Mouse (Mus musculus) forelimb bud, embryonic 11.5 days (tissue): ENCODE measurements around the gene Mr1.

Experiments
- DNase-seq: peaks from one replicate; pipeline ENCODE4 v3.0.0-alpha.2; 2012; ENCODE audit warnings: low read depth, low spot score

The Mr1 gene

DNA sequence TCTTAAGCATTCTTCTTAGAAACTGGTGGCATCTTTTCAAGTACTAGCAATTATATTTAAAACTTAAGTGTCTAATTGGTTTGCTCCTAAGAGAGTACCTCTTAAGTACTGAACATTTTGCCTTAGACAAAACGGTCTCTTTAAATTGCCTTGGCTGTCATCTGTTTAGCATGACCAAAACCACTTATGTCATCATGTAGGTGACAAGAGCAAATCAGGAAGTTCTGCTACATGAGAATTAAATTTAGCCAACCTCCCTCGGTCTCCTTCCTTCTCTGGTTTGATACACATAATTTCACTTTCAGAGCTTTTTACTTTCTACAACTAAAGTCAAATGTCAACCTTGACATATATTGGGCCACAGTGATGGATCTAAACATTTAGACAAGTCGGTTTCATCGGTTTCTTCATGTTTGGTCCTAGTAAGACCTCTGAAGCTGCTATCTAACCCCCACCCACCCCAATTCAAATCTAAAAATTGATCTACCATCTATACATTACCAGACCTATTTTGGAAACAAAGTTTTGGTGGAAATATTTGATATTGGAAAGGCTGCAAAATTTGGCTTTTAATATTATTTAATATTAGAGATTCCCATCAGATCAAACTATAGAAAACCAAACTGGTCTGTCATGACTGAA is 49.9 kb downstream of the Mr1 start:
- DNase-seq, result no peak

DNA sequence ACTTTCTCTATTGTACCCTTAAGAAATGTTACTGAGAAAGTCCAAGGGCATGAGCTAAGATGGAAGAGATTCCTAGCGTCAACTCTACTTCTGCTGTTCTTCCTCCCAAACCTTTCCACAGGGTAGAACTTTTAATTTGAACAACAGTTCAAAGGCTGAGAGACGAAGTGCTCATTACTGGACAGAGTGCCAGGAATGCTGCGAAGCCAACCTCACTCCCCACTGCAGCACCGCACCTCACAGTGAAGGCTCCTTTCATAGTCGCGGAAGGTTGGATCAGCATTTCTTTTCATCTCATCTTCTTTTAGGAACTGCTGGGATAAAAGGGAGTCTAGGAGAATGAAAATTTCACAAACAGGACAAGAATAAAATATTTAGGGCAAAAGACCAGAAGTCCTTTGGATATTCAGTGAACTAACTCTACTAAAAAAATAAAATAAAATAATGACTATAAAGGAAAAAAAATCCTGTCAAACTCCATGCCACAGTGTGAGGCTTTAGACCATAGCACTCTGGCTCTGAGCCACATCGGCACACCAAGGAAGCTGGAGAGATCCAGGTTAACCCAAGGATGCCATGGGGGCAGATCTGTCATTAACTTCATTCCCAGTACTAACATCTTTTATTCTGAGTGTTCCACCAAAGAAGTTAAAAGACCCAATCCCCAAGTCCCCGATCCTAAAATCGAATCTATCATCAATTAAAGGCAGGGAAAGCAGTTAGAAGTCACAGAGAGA is 52.5 kb downstream of the Mr1 start:
- no peak for DNase-seq

DNA sequence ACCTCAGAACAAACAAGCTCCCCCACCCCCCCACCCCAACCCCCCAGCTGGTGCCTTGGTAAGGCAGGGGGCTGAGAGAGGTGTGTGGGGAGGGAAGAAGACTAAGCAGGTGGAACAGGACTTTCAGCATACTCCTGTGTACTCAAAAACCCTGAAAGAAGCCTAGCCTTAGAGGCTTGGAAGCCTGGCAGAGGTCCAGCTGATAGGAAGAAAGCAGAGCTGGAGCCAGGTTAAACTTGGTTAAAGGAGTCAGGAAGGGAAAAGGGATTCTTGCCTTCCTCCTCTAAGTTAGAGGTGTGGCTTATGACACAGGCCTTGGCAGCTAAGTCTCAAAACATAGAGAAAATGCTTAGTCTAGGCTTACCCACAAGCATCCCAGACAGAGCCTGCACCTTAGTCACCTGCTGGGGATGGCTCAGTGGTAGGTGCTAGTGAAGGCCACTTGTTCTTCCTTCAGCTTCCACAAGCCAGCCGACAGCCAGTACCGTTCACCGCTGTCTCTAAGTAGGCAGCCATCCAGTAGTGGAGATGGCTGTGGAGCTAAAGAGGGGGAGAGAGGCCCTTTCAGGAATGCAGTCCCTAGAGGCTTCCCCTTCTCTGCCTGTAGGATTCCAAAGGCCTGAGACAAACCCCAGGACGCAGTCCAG is 53.3 kb downstream of the Mr1 start:
- DNase-seq, result no peak

DNA sequence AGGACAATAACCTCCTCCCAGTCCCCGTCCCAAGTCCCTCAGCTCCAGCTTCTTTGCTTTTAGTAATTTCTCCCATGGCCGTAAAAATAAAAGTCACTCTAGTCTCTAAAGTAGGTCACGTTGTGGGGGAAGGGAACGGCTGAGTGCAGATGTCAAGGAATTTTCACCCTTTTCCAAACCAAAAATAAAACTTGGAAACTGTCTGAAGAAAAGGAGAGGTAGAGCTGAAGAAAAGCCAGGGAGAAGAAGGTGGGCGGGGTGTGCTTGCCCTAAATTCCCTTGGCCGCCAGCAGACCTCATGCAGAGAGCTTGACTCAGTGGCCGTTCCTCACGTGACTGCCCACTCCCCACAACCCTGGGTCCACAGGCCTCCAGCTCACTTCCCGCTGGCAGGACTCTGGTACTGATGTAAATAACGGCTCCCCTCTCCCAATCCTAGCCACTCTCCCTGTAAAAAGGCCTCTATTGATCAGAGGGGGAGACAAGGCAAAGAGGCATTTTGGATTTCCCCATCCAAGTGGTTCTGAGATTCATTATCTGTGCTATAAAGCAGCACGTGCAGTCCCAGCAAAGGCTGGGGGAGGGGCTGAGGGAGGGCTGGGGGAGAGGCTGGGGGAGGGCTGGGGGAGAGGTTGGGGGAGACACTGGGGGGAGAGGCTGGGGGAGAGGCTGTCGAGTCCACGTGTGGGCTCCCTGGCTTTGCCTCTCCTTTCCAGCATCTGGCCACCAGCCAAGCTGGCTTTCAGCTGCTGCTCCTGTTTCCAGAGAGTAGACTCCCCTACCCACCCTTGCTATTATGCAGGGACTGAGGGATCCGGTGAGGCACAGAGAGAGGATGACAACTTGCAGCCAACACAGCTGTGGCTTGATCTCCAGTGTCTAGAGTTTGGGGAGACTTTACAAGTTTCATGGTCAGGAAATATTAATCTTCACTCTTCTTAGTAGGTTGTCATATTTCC is 54.5 kb downstream of the Mr1 start:
- DNase-seq, result peak; percentile 63

DNA sequence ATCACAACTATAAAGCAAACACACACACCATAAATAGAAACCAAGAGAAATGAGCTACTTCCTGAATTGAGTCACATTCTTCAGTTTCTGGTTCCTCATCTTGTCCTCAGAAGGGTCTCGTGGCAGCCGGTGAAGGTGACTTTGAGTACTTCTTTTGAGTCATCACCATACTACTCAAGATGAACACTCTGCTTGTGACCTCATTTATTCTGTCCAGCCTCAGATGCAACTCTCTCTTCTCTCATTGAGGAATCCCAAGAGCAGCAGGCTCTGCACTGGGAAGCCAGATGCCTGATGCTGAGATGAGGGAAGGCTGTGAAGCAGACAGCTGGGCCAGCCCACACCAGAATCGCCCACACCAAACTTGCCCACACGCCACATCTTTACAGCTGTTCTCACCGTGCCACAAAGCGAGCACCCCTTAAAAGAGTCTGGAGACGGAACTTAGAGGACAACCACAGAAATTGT is 55.2 kb downstream of the Mr1 start:
- no peak for DNase-seq

DNA sequence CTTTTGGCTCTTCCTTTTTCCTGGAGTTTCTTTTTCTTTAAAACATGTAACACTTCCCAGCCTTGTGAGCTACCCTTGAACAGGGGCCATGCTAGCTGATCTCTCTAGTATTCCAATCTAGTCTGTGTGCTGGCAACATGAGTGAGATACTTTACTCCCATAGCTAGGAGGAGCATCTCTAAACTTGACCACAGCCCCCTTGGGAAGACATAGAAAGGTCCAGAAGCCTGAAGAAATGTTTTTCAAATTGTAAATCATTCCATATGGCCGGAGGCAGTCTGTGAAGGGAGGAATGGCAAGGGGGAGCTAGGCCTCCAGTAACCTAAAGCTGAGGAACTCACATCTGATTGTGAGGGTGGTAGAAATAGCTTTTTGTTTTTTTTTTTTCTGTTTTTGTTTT is 55.9 kb downstream of the Mr1 start:
- no peak for DNase-seq

DNA sequence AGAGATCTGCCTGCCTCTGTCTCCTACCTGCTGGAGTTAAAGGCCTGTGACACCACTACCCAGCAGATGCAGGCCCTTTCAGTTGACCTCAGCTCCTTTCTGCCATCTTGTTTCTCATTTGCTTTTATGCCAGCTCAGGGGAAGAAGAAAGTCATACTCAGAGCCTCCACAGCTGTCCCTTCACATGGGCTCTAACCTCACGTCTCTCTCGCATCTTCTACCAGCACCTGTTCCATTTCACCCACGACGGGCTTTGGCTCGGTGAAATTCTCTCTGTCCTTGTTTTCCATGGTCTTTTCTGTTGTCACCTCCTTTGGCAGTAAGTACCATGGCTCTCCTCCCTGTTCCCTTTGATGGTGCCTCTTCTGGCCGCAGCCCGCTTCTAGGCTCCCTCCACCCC is 56.3 kb downstream of the Mr1 start:
- DNase-seq, result no peak

DNA sequence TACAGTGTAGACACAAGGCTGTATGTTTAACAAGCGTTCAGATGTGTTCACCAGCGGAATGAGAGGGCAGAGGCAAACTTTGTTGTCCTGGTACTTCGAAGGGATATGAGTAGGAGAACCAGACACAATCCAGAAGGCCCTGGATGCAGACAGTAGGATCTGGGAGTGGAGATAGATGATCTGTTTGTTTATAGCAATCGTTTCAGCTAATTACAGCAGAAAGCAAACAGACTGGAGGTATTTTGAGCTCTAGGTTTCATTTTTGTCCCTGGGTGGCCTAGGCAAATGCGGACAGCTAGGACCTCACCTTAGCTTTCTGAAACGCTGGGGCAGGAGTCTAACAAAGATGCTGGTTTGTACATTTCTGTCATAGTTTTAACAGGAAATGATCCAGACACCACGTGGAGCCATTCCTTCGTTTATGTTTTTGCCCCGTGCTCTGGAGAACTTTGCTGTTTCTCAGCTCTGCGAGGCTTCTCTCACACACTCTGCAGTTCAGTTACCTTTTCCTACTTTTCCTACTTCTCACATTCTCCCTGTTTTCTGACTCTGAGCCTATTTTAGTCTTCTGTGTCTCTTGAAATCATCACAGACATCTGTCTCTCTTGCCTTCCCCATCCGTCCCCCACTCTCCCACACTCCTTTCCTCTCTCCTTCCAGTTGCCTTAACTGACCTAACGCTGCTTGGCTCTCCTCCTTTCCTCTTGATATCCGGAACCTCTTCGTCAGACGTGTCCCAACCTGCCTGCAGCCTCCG is 57.6 kb downstream of the Mr1 start:
- DNase-seq, result no peak

DNA sequence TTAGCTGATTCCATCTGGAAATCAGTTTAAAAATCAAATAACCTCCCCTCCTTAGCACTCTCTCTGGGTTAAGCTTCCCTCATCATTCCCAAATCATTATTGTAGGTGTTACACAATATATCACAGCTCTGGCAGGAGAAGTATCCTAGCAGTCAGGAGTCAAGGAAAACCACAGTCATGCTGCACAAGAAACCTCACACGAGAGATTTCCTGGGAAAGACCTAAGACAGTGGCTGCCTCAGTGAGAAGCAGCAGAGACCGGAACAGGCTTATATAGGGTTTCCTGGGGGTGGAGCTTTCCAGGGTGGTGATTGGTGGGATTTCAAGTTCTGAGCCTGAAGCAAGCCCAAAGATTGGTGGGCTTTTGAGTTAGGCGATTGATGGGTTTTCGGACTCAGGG is 58.6 kb downstream of the Mr1 start:
- DNase-seq, result no peak

DNA sequence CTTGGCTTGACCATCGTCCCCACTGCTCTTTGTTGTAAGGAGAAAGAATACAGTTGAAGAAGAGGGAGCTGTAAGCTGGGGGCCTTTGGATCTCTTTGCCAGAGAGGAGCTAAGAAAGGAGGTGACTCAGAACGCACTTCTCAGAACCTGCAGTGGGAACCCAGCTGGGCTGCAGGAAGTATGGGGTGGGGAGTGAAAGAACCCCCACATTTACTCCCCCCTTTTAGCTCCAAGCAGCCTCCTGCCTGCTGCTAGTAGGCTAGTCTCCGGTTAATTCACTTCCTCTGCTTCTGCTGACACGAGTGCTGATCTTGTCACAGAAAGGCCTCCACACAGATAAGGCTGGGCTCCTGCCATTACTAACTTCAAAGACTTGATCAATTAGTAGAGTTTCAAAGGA is 59.7 kb downstream of the Mr1 start:
- no peak for DNase-seq

DNA sequence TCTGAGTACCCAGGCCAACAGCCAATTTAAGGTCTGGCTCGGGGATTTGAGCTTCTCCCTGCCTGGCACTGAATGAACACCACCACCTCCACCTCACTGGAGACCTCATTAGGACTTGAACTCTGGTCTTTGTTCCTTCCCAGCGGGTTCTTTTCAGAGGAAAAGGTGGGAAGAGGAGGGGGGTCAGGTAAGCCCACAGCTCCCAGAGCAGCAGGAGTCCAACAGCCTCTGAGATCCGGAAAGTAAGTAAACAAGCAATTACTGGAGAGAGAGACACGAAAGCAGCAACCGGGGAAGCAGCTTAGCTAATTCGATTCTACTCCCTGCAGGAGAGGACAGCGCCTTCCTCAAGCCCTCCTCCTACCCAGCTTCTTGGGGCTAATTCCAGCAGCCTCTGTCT is 60.2 kb downstream of the Mr1 start:
- DNase-seq, result no peak

DNA sequence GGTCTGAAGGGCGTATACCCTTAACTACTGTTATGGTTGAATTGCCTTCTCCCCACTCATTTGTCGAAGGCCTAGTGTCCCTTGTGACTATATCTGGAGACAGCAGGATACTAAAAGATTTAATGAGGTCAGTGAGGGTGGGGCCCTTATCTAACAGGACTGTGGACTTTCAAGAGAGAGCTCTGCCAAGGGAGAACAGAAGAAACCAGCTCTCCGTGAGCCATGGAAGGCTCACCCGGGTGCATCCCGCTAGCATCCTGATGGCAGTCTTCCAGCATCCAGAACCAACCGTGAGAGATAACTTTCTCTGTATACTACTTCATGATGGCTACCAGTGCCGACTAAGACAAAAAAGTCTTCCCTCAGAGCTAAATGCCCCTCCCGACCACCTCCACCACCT is 61.8 kb downstream of the Mr1 start:
- DNase-seq, result no peak

DNA sequence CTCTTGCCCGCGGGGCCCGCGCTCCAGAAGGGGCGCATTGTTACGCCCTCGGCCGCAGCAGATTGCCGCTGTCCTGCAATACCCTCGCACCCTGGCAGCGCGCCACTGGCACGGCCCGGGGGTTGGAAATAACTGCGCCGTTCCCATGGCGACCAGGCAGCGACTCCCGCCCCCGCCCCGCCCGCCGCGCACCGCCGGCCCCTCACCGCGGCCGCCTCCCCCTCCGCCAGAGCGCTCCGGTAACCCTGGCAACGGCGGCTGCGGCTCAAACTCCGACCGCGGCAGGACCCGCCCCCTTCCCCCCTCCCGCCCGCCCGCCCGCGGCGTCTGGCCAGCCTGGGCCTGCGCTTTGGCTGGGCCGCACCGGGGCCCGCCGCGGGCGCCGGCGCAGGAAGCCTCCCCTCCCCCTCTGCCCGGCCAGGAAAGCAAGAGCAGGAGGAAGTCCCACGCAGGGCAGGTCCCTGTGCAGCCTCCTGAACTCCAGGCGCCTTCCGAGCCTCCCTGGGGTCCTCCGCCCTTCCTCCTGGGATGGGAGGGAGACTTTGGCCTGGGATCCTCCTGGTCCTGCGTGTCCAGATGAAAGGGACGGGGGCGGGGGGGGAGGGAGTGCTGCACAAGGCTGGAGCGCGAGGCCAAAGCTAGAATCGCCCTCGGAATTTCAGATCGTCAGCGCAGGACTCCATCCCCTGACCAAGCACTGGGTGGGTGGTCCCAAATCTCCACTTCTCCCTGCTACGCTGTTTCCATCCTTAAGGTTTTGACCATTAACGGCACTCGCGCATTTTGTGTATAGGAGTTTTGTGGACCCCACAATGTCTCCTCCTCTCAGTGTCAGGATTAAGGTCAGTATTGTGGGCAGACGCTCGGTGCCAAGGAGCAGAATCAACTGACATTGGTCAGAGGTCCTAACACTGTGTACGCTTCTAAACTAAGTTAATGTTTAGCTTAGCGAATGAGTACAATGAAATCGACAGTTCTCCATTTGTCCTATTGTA is 63.0 kb downstream of the Mr1 start:
- DNase-seq, result peak; percentile 88

DNA sequence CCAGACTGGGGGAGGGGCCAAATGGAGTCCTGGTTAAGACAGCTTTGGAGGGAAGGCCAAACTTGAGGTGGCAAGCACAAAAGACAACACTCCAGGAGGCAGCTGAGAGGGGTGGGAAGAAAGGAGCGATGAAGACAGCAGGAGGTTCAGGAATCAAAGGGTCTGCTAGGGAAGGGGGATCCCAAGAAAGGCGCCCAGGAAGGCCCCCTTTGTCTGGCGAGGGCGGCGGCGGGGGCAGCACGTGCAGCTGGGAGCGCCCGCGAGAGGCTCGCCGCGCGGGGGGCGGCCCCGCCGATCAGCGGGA is 63.7 kb downstream of the Mr1 start:
- peak; percentile 73 for DNase-seq

DNA sequence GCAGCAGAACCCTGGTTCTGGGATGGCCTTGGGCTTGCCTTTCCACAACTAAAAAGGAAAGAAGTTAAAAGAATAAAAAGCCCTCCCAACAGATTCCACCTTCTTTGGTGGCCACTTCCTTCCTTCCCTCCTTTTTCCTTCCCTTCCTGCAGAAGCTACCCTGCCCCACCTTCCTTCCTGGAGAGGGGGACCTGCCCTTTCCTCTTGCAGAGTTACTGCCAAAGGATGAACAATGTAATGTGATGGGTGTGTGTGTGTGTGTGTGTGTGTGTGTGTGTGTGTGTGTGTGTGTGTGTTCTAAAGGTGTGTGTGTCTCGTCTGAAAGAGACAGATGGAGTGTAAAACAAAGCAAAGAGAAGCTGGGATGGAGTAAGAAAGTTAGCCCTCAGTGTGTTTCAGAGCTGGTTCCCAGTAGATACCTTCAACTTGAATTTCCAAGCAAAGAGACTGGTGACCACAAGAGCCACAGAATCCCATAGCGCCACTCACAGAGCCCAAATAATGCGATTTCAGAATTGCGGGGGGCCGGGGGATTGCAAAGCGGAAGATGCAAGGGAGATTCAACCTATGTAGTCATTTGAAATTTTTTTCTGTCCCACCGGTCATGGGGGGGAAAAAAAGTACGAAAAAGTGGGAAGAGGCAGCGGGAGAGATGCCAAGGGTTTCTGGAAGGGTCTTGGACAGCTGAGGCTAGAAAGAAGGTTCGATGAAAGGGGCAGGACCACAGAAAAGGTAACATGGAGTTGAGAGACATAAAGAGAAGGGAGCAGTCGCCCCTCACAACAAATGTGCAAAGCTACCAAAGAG is 64.3 kb downstream of the Mr1 start:
- no peak for DNase-seq

DNA sequence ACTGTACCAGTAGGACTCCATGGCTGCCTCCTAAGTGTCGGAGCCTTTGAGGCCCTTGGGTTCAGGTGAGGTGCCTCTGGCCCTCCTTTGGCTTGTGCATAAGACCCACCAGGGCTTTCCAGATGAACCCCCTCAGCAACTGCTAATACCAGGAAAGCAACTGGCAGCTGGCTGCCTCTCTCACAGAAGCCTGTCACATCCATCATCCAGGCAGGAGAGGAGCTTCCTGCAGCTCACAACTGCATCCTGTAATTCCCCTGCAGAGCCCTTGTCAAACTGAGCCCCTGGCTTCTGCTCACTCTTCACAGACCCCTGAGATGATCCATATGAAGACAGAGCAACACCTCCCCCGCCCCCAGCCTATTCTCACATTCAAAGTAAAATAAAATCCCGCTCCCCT is 68.9 kb downstream of the Mr1 start:
- no peak for DNase-seq
